Mouse (Mus musculus): ENCODE results near the gene Trim27. TPM values are rescaled to one million over a fixed set of nuclear protein-coding genes. Genes with fewer than 3 reads are reported as not detected.

Gene Trim27
- 111 and 127 TPM in 2 replicates for polyA plus RNA-seq (2014; fragmentation: Nextera tagmentation; extraction: Ambion mirVana)

DNA sequence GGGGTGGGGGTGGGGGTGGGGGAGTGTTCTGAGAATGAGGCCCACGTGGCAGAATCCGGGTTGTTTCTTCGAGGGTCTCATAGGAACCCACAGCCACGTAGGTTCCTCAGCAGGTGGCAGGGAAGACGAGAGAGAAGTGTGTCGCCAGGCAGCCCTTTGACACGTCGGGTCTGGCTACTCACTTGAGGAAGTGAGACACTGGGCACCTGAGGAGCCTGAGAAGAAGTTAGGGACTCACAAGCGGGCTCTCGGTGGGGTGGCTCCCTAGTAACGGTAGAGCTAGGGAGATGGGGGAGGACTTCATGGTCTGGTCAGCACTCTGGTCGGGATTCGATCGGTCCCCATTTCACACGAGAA lies at the start of gene Trim27:
Trim27 (plus strand) TSS at position 79 of the 357 bp plus-strand sequence.
- WGBS, result 0% methylated on average over 14 of the region's 15 CpGs

GRCm38 (mm10) chr13:21142421-21142820 lies 36.8 kb upstream of the Trim27 start:
- Histone ChIP-seq H3K4me2 (ENCODE audit: low read depth, low read length) (no peak overlapping the region), H3K9ac (ENCODE audit: low read depth, low read length) (no peak overlapping the region), H3K4me1 (ENCODE audit: control insufficient read depth, insufficient read depth, low read length) (no peaks in the 10 kb centered on the region), H3K4me3 (ENCODE audit: low read depth, low read length) (no peak overlapping the region), H3K27ac (replicated peaks; ENCODE audit: low read depth, low read length) (no peak overlapping the region), H3K9me3 (ENCODE audit: control insufficient read depth, low read length) (no peaks in the 10 kb centered on the region), H3K36me3 (ENCODE audit: control insufficient read depth, insufficient read depth, low read length) (no peaks in the 10 kb centered on the region), H3K27me3 (replicated peaks; ENCODE audit: control insufficient read depth, insufficient read depth, low read length) (no peaks in the 10 kb centered on the region)
- WGBS, result 40% methylated on average over 8 of the region's 8 CpGs
- no peak for DNase-seq (ENCODE audit: low spot score)
- ATAC-seq (ENCODE audit: low read depth), result no peak

More for the DNA sequence above, at the start of gene Trim27:
- Histone ChIP-seq H3K9ac (ENCODE audit: low read depth, low read length) (peak within 1 kb of the TSS; percentile 94), H3K36me3 (ENCODE audit: control insufficient read depth, insufficient read depth, low read length) (peaks cover 28% of the 10 kb centered on the region), H3K4me2 (ENCODE audit: low read depth, low read length) (peak within 1 kb of the TSS; percentile 86), H3K27ac (replicated peaks; ENCODE audit: low read depth, low read length) (peak within 1 kb of the TSS; percentile 96), H3K4me1 (ENCODE audit: control insufficient read depth, insufficient read depth, low read length) (peaks cover 16% of the 10 kb centered on the region), H3K4me3 (ENCODE audit: low read depth, low read length) (peak within 1 kb of the TSS; percentile 99), H3K27me3 (replicated peaks; ENCODE audit: control insufficient read depth, insufficient read depth, low read length) (no peaks in the 10 kb centered on the region), H3K9me3 (ENCODE audit: control insufficient read depth, low read length) (no peaks in the 10 kb centered on the region)
- no peak for DNase-seq (ENCODE audit: low spot score)
- ATAC-seq (ENCODE audit: low read depth), result peak; percentile 24

GRCm38 (mm10) chr13:21145767-21146166 lies 33.5 kb upstream of the Trim27 start, which contains the start of gene Olfr1368:
TSS of gene Olfr1368 (minus strand) at chr13:21145867.
- no peak within 1 kb of the TSS for H3K9ac ChIP-seq (ENCODE audit: low read depth, low read length)
- H3K27ac ChIP-seq (replicated peaks; ENCODE audit: low read depth, low read length), result no peak within 1 kb of the TSS
- ATAC-seq (ENCODE audit: low read depth) (no peak), DNase-seq (ENCODE audit: low spot score) (no peak)
- H3K27me3 ChIP-seq (replicated peaks; ENCODE audit: control insufficient read depth, insufficient read depth, low read length), result no peaks in the 10 kb centered on the region
- 73% methylated on average over 4 of the region's 4 CpGs for WGBS
- no peaks in the 10 kb centered on the region for H3K4me1 ChIP-seq (ENCODE audit: control insufficient read depth, insufficient read depth, low read length)
- H3K9me3 ChIP-seq (ENCODE audit: control insufficient read depth, low read length), result no peaks in the 10 kb centered on the region
- no peaks in the 10 kb centered on the region for H3K36me3 ChIP-seq (ENCODE audit: control insufficient read depth, insufficient read depth, low read length)
- H3K4me2 ChIP-seq (ENCODE audit: low read depth, low read length), result no peak within 1 kb of the TSS
- H3K4me3 ChIP-seq (ENCODE audit: low read depth, low read length), result no peak within 1 kb of the TSS

- 84% methylated on average over 5 of the region's 5 CpGs for WGBS
- H3K4me3 ChIP-seq (ENCODE audit: low read depth, low read length), result no peak overlapping the region
- H3K27ac ChIP-seq (replicated peaks; ENCODE audit: low read depth, low read length), result no peak overlapping the region
- ATAC-seq (ENCODE audit: low read depth) (no peak), DNase-seq (ENCODE audit: low spot score) (no peak)
- no peak overlapping the region for H3K4me2 ChIP-seq (ENCODE audit: low read depth, low read length)
- H3K4me1 ChIP-seq (ENCODE audit: control insufficient read depth, insufficient read depth, low read length), result peaks cover 8% of the 10 kb centered on the region; the same call in 1 of the 2 replicates
- H3K27me3 ChIP-seq (replicated peaks; ENCODE audit: control insufficient read depth, insufficient read depth, low read length), result no peaks in the 10 kb centered on the region
- H3K9me3 ChIP-seq (ENCODE audit: control insufficient read depth, low read length), result no peaks in the 10 kb centered on the region
- no peak overlapping the region for H3K9ac ChIP-seq (ENCODE audit: low read depth, low read length)
- H3K36me3 ChIP-seq (ENCODE audit: control insufficient read depth, insufficient read depth, low read length), result no peaks in the 10 kb centered on the region
These were observed 23.4 kb upstream of the Trim27 start for GRCm38 (mm10) chr13:21155888-21156287.

DNA sequence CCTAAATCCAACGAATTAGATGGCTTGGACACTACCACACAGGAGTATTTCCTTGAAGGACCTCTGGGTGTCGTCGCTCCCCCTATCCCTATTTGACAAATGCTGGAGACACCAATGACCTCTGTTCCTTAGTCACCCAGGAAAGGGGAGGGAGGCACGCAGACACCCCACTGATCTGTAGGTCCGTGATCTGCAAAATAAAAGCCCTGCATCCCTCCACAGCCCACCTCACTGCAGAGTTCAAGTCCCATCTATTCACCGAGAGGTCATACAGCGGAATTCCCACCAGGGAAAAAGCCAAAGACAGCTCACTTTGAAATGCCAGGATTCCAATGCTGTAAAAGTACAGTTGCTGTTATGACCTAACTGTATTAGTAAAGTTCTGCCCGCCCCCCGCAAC lies 21.2 kb upstream of the Trim27 start:
- no peaks in the 10 kb centered on the region for H3K9me3 ChIP-seq (ENCODE audit: control insufficient read depth, low read length)
- peaks cover 8% of the 10 kb centered on the region; the same call in 1 of the 2 replicates for H3K4me1 ChIP-seq (ENCODE audit: control insufficient read depth, insufficient read depth, low read length)
- H3K9ac ChIP-seq (ENCODE audit: low read depth, low read length), result 0 out of 2 replicates have a peak overlapping the region, but pooled peaks have one; percentile 8
- H3K36me3 ChIP-seq (ENCODE audit: control insufficient read depth, insufficient read depth, low read length), result no peaks in the 10 kb centered on the region
- ATAC-seq (ENCODE audit: low read depth) (no peak), DNase-seq (ENCODE audit: low spot score) (no peak)
- peak overlapping the region; percentile 90 for H3K4me2 ChIP-seq (ENCODE audit: low read depth, low read length)
- no peak overlapping the region for H3K27ac ChIP-seq (replicated peaks; ENCODE audit: low read depth, low read length)
- 6% methylated on average over 9 of the region's 9 CpGs for WGBS
- no peaks in the 10 kb centered on the region for H3K27me3 ChIP-seq (replicated peaks; ENCODE audit: control insufficient read depth, insufficient read depth, low read length)
- peak overlapping the region; percentile 73; the same call in 1 of the 2 replicates for H3K4me3 ChIP-seq (ENCODE audit: low read depth, low read length)

GRCm38 (mm10) chr13:21158785-21159474 lies 20.3 kb upstream of the Trim27 start:
- peak; percentile 91 for DNase-seq (ENCODE audit: low spot score)
- Histone ChIP-seq H3K9me3 (ENCODE audit: control insufficient read depth, low read length) (no peaks in the 10 kb centered on the region), H3K9ac (ENCODE audit: low read depth, low read length) (peak overlapping the region; percentile 64), H3K4me2 (ENCODE audit: low read depth, low read length) (peak overlapping the region; percentile 90), H3K27ac (replicated peaks; ENCODE audit: low read depth, low read length) (no peak overlapping the region), H3K4me1 (ENCODE audit: control insufficient read depth, insufficient read depth, low read length) (peaks cover 8% of the 10 kb centered on the region; the same call in 1 of the 2 replicates), H3K36me3 (ENCODE audit: control insufficient read depth, insufficient read depth, low read length) (no peaks in the 10 kb centered on the region), H3K4me3 (ENCODE audit: low read depth, low read length) (peak overlapping the region; percentile 73), H3K27me3 (replicated peaks; ENCODE audit: control insufficient read depth, insufficient read depth, low read length) (no peaks in the 10 kb centered on the region)
- peak; percentile 30 for ATAC-seq (ENCODE audit: low read depth)
- under 1% methylated on average over 19 of the region's 19 CpGs for WGBS

- Histone ChIP-seq H3K27ac (replicated peaks; ENCODE audit: low read depth, low read length) (no peak overlapping the region), H3K4me1 (ENCODE audit: control insufficient read depth, insufficient read depth, low read length) (peaks cover 8% of the 10 kb centered on the region; the same call in 1 of the 2 replicates), H3K4me3 (ENCODE audit: low read depth, low read length) (peak overlapping the region; percentile 73), H3K27me3 (replicated peaks; ENCODE audit: control insufficient read depth, insufficient read depth, low read length) (no peaks in the 10 kb centered on the region), H3K9ac (ENCODE audit: low read depth, low read length) (peak overlapping the region; percentile 64), H3K4me2 (ENCODE audit: low read depth, low read length) (peak overlapping the region; percentile 90), H3K9me3 (ENCODE audit: control insufficient read depth, low read length) (no peaks in the 10 kb centered on the region), H3K36me3 (ENCODE audit: control insufficient read depth, insufficient read depth, low read length) (no peaks in the 10 kb centered on the region)
- 2% methylated on average over 15 of the region's 15 CpGs for WGBS
- peak; percentile 31 for DNase-seq (ENCODE audit: low spot score)
- no peak for ATAC-seq (ENCODE audit: low read depth)
These were observed 19.8 kb upstream of the Trim27 start for GRCm38 (mm10) chr13:21159475-21159819.

DNA sequence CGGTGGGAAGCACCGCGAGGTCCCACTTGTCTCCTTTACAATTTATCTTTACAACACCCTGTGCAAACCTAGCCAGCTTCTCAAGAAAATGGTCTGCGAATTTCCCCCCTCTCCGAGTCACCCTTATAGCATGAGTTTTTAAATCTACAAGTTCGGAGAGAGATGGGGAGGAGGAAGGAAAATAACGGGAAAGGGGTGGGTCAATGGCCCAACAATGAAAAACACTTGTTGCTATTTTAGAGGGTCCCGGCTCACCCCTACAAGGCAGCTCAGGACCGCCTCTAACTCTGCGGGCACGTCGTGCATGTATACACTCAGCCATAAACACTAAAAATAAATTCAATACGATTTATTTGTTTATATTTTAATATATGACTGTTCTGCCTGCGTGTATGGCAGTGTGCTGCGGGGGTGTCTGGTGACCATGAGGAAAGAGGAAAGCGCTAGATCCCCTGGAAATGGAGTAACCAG lies 19.2 kb upstream of the Trim27 start:
- no peaks in the 10 kb centered on the region for H3K9me3 ChIP-seq (ENCODE audit: control insufficient read depth, low read length)
- H3K9ac ChIP-seq (ENCODE audit: low read depth, low read length), result peak overlapping the region; percentile 64
- DNase-seq (ENCODE audit: low spot score), result peak; percentile 37
- H3K4me2 ChIP-seq (ENCODE audit: low read depth, low read length), result peak overlapping the region; percentile 90
- peaks cover 8% of the 10 kb centered on the region; the same call in 1 of the 2 replicates for H3K4me1 ChIP-seq (ENCODE audit: control insufficient read depth, insufficient read depth, low read length)
- peak; percentile 15; the same call in 1 of the 2 replicates for ATAC-seq (ENCODE audit: low read depth)
- H3K27me3 ChIP-seq (replicated peaks; ENCODE audit: control insufficient read depth, insufficient read depth, low read length), result no peaks in the 10 kb centered on the region
- under 1% methylated on average over 16 of the region's 16 CpGs for WGBS
- no peaks in the 10 kb centered on the region for H3K36me3 ChIP-seq (ENCODE audit: control insufficient read depth, insufficient read depth, low read length)
- no peak overlapping the region for H3K27ac ChIP-seq (replicated peaks; ENCODE audit: low read depth, low read length)
- peak overlapping the region; percentile 73 for H3K4me3 ChIP-seq (ENCODE audit: low read depth, low read length)
